Mouse (Mus musculus) left cerebral cortex, adult 9 months (tissue): Measurements from ENCODE around the gene Tprn.
A peak's percentile ranks its signal among the peaks of the same experiment; 100 is the strongest.
"Not testable (repeated sequence)": the region's sequence is repeated elsewhere in the genome, so short reads cannot be mapped to it uniquely, and the experiment has no call there.

ENCODE experiments used
- DNase-seq, 2 experiments: peaks; one replicate each; pipeline ENCODE4 v3.0.0; 2022; ENCODE audit warnings: low spot score in 2 of 2

The Tprn gene

GRCm38 (mm10) chr2:25237522-25237921 is 24.9 kb upstream of the Tprn start:
- no peak for DNase-seq

- DNase-seq, result no peak
These were observed 24.3 kb upstream of the Tprn start for GRCm38 (mm10) chr2:25238106-25238505.

- DNase-seq, result no peak
These were observed 22.7 kb upstream of the Tprn start for GRCm38 (mm10) chr2:25239766-25240165.

GRCm38 (mm10) chr2:25240310-25240709 is 22.1 kb upstream of the Tprn start:
- DNase-seq, result no peak

GRCm38 (mm10) chr2:25240723-25241437 is 21.5 kb upstream of the Tprn start:
- peak in 1 of 2 experiments; percentile 77 for DNase-seq

GRCm38 (mm10) chr2:25241438-25241775 is 21.0 kb upstream of the Tprn start:
- DNase-seq, result no peak

- no peak for DNase-seq
These were observed 20.3 kb upstream of the Tprn start, which contains the start of the genes Rnf208 and Cysrt1 for GRCm38 (mm10) chr2:25242101-25242506. TSS of gene Rnf208 (plus strand) at chr2:25242255. TSS of gene Cysrt1 (minus strand) at chr2:25242452.

GRCm38 (mm10) chr2:25243342-25243741 is 19.1 kb upstream of the Tprn start:
- no peak for DNase-seq

- no peak for DNase-seq
These were observed 18.3 kb upstream of the Tprn start for GRCm38 (mm10) chr2:25244144-25244543.

- no peak for DNase-seq
These were observed 16.0 kb upstream of the Tprn start, which contains the start of gene AL732309.1 for GRCm38 (mm10) chr2:25246183-25247072. TSS of gene AL732309.1 (minus strand) at chr2:25246863.

- DNase-seq, result no peak
These were observed 10.1 kb upstream of the Tprn start for GRCm38 (mm10) chr2:25252331-25252730.

- DNase-seq, result peak in 1 of 2 experiments; percentile 81
These were observed 7.1 kb upstream of the Tprn start, which contains the start of gene Tmem203 for GRCm38 (mm10) chr2:25255284-25255779. TSS of gene Tmem203 (plus strand) at chr2:25255439.

GRCm38 (mm10) chr2:25256443-25257109 is 5.8 kb upstream of the Tprn start:
- DNase-seq, result not testable (repeated sequence)

- not testable (repeated sequence) for DNase-seq
These were observed 5.2 kb upstream of the Tprn start for GRCm38 (mm10) chr2:25257250-25257649.

GRCm38 (mm10) chr2:25258887-25259286 is 3.5 kb upstream of the Tprn start:
- no peak for DNase-seq

- DNase-seq, result peak in 1 of 2 experiments; percentile 59
These were observed 548 bp upstream of the Tprn start for GRCm38 (mm10) chr2:25261870-25262269.

- DNase-seq, result no peak
These were observed 591 bp downstream of the Tprn start for GRCm38 (mm10) chr2:25262795-25263622.

- no peak for DNase-seq
These were observed 1.3 kb downstream of the Tprn start for GRCm38 (mm10) chr2:25263623-25264285.

GRCm38 (mm10) chr2:25264286-25264660 is 1.9 kb downstream of the Tprn start:
- no peak for DNase-seq

- DNase-seq, result no peak
These were observed 2.4 kb downstream of the Tprn start for GRCm38 (mm10) chr2:25264851-25265250.
